Mouse (Mus musculus): ENCODE data around the gene Gstt3.

GRCm38 (mm10) chr10:75762413-75762812, 18.8 kb downstream of the Gstt3 start:
- TF ChIP-seq CTCF (IDR thresholded peaks at IDR 0.05; ENCODE audit: insufficient read depth, low read depth, low read length) (no peak), POLR2A (IDR thresholded peaks at IDR 0.05; ENCODE audit: insufficient read depth, low read depth, low read length) (no peak)

Data from olfactory bulb, adult 2 months (tissue).